Mouse (Mus musculus): ENCODE measurements around the gene Robo2.

The Robo2 gene

DNA sequence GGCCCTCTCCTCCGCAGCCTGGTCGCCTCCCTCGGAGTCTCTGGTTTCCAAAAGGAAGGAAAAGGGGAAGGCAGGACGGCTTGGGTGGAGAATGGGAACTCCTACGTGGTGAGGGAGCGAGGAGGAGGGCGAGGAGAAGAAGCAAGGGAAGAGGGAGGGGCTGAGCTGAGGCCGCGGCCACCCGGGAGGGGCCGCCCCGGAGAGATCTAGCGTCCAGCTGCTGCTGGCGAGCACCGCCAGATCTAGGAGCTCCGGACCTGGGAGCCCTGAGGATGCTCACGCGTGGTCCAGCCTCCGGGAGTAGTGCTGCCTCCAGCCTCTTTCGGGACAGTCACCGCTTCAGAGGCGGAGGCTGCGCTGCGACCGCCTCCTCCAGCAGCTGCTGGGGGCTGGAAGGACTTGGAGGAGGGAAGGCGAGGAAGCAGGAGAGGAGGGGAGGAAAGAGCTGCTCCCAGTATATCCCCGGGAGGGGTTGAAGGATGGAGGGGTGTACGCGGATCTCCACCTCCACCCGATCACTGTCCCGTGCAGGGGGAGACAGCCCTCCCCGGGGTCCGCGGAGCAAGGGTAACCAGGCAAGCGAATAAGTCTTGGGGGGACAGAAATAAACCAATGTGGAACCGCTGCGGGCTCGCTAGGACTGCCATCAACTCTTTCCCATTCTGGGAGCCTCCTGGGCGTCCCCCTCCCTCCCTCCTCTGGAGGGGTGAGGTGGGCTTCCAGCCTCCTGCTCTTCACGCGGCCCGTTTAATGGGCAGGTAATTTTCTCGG, at the start of gene Robo2:
Robo2 (minus strand) TSS at position 345 of the 771 bp plus-strand sequence.
- DNase-seq (ENCODE audit: low read depth, low spot score) = peak; percentile 82

DNA sequence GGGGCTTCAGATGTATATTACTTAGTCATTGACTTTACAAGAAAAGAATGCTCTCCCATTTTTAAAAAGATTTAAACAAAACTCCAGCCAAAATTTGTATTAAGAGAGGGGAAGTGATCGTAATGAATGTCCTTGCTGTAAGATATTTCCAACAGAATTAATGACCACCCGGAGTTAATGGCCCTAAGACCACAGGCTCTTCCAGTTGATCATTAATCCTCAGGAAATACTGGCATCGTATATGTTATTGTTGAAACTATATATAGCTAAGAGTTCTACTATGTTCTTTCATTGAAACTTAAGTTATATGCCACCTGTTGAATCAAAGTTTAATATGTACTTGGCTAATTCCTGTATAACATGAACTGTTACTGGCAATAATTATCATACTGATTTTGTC, 46.5 kb upstream of the Robo2 start:
- DNase-seq (ENCODE audit: low read depth, low spot score) = no peak

DNA sequence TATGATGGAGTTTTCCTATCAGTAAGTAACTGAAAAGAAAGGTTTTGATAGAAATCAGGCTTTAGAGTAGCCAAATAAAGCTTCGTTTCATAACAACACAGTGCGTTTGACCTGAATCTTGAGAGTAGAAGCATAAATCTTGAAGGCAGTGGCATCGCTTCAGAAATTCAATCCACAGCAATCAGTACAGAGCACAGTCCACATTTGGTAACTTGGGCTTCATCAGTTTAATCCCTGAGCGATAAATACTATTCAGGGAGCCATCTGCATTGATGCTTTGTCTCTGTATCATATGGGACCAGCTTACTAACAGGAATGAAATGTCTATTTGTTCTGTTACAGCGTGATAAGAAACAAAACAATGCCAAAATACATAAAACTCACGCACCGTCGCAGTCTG, 46.1 kb upstream of the Robo2 start:
- no peak for DNase-seq (ENCODE audit: low read depth, low spot score)

DNA sequence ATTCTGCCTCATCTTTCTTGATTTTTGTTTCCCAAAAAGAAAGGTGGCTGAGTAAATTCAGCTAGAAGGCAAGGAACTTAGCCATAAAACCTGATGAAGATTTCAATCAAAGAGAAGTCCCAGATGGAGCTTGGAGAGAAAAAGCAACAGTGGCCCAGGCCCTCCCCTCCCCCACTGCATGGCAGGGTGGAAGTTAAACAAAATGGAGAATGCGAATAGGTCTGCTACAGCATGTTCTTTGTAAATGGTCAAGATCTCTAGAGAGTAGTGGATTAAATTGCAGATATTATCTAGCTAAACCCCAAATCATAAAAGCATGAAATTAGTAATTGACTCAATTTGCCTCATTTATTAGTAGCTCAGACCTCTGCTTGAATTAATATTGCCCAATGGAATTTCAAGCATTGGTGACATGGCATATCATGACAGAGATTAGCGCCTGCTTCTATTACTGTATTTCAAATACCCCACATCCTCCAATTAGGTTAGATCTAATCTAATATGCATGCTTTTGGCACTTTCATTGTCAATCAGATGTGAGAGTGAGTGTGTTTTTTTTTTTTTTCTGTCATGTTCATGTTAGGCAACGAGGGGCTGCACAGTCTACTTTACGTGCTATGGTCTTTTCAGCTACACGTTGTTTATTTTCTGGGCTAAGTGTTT, 45.3 kb upstream of the Robo2 start:
- DNase-seq (ENCODE audit: low read depth, low spot score) = no peak

DNA sequence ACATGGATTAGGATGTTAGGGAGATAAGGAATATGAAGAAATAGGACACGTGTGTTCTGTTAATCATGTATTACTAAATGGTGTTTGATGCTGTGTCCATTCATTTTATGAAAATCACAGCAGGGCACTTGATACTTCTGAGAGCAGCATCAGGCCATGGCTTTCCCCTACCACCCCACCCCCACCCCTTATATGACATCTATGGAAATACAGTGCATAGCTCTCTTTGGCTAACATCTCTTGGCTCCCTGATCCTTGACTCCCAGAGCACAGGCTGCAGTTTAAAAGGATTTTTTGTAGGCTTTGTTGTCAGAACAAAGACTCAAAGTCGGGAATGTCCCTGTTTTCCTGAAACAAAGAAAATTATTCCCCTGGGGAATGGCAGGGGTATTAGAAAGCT, 43.6 kb upstream of the Robo2 start:
- no peak for DNase-seq (ENCODE audit: low read depth, low spot score)

DNA sequence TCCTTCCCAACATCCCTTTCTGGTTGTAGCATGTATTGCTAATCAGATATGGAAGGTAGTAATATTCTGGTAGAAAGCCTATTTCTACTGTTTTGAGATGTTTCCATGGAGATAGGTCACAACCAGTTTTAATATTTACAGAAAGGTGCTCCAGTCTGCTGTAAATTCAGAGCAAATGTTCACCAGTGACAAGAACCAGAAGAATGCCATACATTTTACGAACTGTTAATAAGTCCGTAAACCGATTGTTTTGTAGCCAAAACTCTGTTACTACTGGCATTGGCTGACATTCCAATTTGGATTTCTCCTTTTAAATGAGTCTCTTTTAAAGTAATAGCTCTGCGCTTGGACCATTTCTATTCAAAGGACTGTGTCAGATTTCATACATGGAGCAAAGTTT, 36.4 kb upstream of the Robo2 start:
- DNase-seq (ENCODE audit: low read depth, low spot score) = no peak

DNA sequence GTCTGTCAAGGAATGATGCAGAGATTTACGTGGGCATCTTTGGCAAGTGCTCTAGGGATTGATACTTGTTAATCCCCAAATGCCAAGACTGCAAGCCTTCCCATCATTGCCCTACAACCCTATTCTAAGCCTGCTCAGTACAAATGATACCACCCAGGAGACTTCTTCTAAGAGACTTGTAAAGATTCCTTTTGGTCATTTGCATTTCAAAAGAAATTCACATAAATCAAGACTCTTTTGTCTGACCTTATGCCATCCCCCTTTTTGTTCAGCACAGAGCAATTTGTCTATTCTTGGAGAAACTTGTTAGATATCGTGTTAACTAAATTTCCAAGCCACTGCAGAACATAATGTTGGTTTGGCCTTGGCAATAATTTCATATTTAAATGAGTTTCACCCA, 15.4 kb upstream of the Robo2 start:
- DNase-seq (ENCODE audit: low read depth, low spot score) = peak; percentile 51

DNA sequence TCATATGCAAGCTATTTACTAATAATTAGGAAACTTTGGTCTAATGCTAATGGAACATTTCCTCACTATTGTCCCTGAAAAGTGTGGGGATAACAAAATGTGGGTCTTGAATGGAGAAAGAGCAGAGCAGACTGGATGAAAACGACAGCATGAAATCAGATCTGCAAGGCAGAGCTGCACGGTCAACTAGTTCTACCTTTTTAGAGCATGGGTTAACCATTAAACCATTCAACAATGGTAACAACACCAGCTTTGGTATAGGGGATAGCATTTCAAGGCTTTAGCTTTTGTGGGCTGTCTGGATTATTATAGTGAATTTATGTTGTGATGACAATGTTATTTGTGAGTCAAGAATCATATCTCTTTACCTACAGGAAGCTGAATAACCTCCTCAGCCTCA, 8.7 kb upstream of the Robo2 start:
- no peak for DNase-seq (ENCODE audit: low read depth, low spot score)

DNA sequence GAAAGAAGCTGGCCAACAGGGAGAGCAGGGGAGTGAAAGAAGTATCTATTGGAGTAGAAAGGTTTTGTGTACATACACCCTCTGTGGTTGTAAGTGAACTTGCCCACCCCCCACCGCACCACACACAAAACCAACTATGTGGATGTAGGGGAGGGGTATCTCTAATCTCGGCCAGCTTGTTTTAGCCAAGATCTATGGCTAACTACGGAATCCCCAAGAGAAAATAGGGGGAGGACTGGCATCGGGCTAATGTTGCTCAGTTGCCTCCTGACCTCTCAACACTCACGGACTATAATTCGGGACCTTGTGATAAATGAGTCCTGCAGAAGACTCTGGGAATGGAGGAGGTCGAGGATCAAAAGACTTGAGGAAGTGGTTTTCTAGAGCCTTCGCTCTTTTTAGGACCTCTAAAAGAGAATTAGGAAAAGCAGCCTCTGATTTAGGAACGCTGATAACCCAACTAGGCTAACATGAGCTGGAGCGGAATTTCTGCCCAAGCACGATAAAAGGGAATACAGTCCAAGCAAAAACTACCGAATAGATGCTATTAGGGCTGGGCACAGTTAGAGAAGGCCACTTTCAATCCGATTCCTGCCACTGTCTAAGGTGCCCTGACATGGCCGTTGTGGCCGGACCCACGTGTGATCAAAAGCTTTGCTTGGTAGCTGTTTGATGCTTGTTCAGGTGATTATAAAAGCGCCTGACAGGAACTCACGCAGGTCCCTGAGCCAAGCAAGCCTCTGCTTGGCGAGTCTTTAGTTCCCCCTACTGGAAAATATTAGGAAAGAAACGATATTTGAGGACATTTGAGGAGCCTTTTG, 1.1 kb upstream of the Robo2 start:
- peak; percentile 74 for DNase-seq (ENCODE audit: low read depth, low spot score)

DNA sequence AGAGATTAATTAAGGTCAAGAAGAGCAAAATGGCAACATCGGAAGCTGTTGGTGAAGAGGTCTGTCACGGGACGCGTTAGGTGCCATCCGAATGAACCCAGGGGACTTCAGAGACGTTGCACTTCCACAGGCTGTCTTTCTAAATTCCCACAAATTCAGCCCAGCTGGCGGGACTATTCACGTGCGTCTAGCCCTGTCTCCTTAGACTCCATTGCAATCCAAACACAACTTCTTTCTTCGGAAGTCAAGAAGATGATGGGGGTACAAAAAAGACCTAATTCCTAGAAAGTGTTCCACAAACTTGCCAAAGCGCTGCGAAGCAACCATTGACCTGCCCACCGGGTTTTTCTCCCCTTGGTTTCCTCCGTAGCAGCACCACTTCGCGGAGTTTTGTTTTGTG, 604 bp downstream of the Robo2 start:
- DNase-seq (ENCODE audit: low read depth, low spot score) = peak; percentile 27

DNA sequence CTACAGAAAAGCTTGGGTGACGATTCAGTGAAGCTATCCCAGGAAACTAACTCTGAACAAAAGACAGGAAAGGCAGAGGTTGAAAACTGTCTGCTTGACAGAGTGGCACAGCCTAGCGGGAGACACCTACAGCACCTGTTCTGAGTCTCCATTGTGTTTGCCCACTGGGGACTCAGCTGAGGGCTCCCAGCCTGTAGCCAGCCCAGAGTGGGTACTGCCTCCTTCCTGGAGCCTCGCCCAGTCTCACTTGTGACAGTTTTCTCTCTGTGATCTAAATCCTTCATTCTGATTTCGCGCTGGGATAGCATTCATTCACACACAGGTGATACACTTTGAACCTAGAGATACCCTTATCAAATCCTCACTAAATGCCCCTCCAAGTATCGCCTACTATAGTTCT, 1.5 kb downstream of the Robo2 start:
- no peak for DNase-seq (ENCODE audit: low read depth, low spot score)

DNA sequence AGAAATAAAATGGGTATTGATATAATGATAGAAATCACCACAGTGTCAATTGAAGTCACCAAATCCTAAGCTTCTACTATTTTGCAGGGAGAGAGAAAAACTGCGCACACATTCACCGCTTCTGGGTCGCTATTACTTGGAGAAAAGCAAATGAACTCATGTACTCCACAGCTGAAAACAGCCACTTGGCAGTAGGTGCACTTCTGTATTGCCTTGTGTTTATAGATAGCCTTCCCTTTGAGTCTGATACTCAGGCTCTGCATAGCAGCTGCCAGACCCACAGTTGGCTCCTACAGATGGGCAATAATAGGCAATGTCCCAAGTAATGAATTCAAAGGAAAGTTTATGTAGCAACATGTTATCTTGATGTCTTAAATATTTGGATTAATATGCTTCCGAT, 2.1 kb downstream of the Robo2 start:
- no peak for DNase-seq (ENCODE audit: low read depth, low spot score)

DNA sequence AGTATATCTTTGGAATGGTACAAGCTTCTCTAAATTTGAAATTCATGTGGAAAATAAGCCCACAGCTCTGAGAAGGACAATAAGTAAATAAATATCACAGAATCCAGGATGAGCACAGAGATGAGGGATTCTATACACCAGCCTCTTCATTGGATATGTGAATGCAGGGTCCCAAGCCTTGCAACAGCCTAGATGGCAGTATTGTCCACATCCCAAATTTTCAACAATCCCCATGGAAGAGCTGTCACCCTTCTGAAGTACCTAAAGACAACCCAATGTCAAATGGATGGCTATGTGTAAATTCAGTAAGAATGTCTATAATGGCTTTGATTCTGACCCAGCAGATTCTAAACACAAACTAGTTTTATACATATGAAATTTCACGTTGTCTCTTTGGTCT, 3.1 kb downstream of the Robo2 start:
- no peak for DNase-seq (ENCODE audit: low read depth, low spot score)

DNA sequence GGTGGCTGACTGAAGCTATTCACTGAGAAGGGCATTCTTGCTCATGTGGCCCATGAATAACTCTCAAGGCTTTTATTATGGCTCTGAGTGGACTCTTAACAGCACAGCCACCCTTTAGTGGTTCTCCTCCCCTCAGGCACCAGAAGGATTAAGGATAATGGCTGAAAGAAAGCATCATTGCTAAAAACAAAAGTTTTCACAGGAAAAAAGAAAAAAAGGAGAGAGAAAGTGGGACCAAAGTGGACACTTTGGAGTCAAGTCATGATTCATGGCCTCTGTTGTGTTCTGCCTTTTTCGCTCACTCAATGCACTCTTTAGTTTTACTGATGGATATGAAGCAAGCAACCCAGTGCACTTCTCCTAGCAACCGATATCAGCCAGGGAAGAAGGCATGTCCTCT, 14.3 kb downstream of the Robo2 start:
- peak; percentile 68 for DNase-seq (ENCODE audit: low read depth, low spot score)

DNA sequence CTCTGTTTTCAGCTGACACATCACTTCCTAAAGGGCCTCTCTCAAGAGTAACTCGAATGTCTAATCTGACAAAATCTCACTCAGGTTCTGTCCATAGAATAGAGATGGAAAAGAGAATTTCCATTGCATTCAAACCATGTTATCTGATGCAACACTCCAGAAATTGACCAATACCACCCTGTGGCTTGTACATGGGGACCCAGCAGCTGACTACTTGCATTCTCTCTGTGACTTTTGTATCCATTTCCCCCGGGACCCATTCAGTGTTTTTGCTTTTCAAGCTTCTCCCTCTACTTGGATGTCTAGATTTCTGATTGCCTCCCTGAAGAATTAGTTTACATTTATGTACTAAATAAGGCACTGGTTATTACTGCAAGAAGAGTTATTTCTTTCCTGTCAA, 15.9 kb downstream of the Robo2 start:
- no peak for DNase-seq (ENCODE audit: low read depth, low spot score)

DNA sequence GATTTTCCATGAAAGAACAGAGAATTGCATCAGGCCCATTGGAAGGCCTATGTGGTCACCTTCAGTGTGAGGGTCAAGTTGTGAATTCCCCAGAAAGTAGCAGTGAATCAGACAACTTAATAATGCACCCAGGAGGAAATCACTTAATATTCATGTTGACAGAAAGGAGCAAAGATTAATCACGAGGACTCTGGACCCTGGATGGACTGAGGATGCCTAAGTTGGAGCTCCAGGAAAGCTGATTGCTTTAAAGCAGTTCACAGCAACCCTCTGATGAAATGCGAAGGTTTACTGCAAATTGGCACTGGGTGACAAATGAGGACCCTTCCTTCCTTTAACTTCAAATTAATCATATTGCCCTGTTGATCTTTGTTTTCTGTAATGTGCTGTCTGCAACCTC, 32.2 kb downstream of the Robo2 start:
- DNase-seq (ENCODE audit: low read depth, low spot score) = no peak

DNA sequence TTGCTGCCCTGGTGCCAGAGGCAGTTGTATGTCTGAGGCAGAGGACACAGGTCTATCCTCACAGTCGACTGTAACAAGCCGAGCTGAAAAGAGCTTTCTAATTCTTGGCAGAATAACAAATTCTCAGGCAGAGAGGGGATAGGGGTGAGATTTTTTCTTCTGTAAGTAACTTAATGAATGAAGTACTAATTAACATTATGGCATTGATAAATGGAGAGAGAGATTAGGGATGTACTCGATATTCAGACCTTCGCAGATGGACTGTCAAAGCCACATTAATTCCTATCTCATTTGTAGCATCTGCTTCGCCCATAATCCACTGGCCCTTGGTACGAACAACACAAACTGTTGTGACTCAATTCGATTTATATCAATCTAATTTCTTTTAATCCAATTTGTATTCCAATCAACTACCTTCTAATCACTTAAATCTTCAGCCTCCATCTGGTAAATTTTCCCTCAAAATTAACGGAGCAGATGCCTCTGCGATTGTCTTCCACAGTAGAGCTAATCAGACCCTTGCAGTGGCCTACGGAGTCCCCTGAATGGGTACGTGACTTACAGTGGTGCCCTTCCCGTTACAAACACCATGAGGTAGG, 36.2 kb downstream of the Robo2 start:
- no peak for DNase-seq (ENCODE audit: low read depth, low spot score)

DNA sequence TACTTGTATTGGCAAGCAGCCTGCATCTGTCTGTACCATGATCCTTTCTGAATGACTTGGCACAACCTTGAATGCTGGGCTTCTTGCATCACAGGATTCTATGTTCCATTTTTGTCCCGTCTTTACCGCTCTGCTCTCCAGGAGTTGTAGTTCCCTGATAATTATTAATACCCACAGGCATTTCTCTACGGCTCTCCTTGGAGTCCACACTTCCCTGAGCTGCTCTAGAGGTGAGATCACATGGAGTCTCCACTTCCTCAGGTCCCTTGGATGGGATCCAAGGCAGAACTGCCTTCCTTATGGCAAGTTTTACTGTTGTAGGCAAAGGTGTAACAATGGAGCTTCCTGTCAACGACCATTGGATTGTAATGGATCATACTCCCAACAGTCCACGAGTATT, 37.1 kb downstream of the Robo2 start:
- no peak for DNase-seq (ENCODE audit: low read depth, low spot score)

DNA sequence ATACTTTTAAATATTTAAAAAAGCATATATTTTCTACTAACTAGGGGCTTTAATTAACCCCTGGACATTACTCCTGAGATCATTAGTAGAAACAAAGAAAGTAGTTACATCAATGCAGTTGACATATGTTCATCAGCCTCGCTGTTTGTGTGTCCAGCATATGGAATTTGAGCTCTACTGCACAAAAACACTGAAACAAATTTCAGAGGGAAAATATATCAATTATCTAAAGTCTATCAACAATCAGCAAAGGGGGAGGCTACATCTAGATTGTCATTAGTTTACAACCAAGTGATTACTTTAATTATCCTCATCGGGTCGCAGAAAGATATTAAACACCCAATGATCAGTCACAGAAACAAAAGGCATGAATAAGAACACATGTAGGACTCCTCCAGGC, 38.2 kb downstream of the Robo2 start:
- no peak for DNase-seq (ENCODE audit: low read depth, low spot score)

DNA sequence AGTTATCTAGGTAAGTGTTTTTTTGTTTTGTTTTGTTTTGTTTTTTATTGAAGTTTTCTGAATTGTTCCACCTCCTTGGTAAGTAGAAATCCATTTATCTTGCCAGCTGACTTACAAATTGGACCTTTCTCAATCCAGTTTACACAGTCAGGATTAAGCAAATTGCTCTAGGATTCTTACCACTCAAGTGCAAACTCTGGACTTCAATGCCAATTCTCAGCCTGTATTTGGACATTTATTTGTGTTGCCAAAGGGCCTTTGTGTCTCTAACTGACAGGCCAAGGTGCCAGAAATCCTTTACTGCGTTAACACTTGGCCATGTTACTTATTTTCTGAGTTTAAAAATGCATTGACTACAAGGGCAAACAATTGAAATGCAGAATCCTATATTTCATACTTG, 38.7 kb downstream of the Robo2 start:
- DNase-seq (ENCODE audit: low read depth, low spot score) = no peak

DNA sequence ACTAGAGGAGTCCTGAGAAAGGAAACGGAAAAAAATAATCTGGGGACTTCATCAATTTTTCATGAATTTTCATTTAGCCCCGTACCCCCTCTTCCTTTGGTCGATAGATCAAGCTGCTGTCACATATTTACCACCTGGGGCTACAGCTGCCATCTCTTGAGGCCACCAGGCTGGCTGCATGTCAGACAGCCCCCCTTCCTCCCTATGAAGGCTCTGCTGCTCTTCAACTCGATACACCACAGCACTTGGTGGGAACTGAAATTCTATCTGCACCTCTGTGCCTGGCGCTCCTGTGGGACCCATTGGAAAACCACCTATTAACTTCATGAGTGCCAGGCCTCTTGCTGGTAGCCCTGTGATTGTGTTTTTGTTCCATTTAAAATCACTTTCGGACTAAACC, 63.2 kb downstream of the Robo2 start:
- peak; percentile 41 for DNase-seq (ENCODE audit: low read depth, low spot score)

DNA sequence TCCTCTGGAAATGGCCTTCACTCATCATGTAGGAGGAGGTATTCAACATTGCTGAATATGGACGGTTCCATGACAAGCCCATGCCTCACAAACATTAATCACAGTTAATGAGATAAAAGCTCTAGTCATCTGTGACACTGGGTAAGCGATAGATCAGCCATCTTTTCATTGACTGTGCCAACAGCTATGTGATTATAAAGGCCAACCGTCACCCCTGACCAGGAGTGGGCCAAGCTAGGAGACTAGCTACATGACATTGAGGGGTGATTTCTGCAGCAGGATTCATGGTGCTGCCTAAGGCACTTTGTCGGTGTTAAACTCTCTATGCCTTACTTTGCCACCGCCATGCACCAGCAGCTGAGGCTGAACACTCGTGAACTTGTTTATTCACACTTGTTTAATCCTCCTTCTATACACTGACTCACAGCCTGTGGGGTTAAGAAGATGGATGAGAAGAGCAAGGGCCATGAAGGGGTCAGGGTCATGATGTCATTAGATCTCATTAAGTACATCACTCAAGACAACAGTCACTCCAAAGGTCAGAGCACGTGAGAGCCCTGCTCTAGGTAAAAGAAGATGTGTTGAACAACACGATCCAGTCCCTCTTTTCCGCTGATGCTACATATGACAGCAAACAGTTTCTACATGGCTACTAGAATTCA, 72.5 kb downstream of the Robo2 start:
- DNase-seq (ENCODE audit: low read depth, low spot score) = peak; percentile 29

Data from mesoderm, embryonic 11.5 days (tissue).